Mouse (Mus musculus) CH12.LX (cell line): ENCODE measurements around the gene Dtx3. TPM values are rescaled to one million over a fixed set of nuclear protein-coding genes. Genes with fewer than 3 reads are reported as not detected.

Experiments used
- DNase-seq: peaks from one replicate; pipeline ENCODE4 v3.0.0-alpha.2; 2013; ENCODE audit errors: extremely low read depth
- H3K27ac ChIP-seq: 2 replicates; pipeline ENCODE4 v1.5.1; 2012; ENCODE audit warnings: low read depth, mild to moderate bottlenecking, control low read depth, moderate library complexity; ENCODE audit not compliant: insufficient read depth
- H3K27me3 ChIP-seq: replicated peaks from 2 replicates; pipeline ENCODE3; 2012; ENCODE audit warnings: inconsistent platforms
- H3K36me3 ChIP-seq, 2 experiments: replicated peaks in 1 of 2; 2 replicates each; pipeline versions ENCODE3 to v1.6.1; 2012; ENCODE audit warnings: inconsistent platforms in 1 of 2, low read length in 1 of 2, mild to moderate bottlenecking in 1 of 2, mixed read lengths in 1 of 2, moderate library complexity in 1 of 2; ENCODE audit not compliant: control insufficient read depth in 1 of 2, insufficient read depth in 1 of 2
- H3K4me1 ChIP-seq, 2 experiments: 2 replicates each; pipeline ENCODE4 v1.6.1; 2012; ENCODE audit warnings: inconsistent platforms in 1 of 2, moderate library complexity in 1 of 2; ENCODE audit not compliant: insufficient read depth in 2 of 2, control insufficient read depth in 1 of 2
- H3K4me2 ChIP-seq: 2 replicates; pipeline ENCODE4 v1.6.1; 2012; ENCODE audit warnings: low read depth, mild to moderate bottlenecking, control low read depth; ENCODE audit not compliant: poor library complexity, insufficient read depth, severe bottlenecking
- H3K4me3 ChIP-seq, 3 experiments: fragments of 150-350 bp in 1 of 3; sonication (generic) in 1 of 3; replicated peaks in 1 of 3; 2 replicates each; pipeline versions ENCODE3 to v1.5.1; 2011 to 2012; ENCODE audit warnings: low read depth in 2 of 3, low read length in 2 of 3, mild to moderate bottlenecking in 2 of 3, moderate library complexity in 2 of 3, control low read depth in 1 of 3, improper control_type of control experiment in 1 of 3, inconsistent platforms in 1 of 3, mixed read lengths in 1 of 3; ENCODE audit not compliant: poor library complexity in 1 of 3
- H3K79me2 ChIP-seq: replicated peaks from 2 replicates; pipeline ENCODE4 v1.6.1; 2012; ENCODE audit warnings: mild to moderate bottlenecking, moderate library complexity; ENCODE audit not compliant: control insufficient read depth, poor library complexity, insufficient read depth, severe bottlenecking; ENCODE audit errors: extremely low read depth
- H3K9ac ChIP-seq: 2 replicates; pipeline ENCODE4 v1.6.1; 2012; ENCODE audit warnings: low read depth, mild to moderate bottlenecking, control low read depth, moderate library complexity; ENCODE audit not compliant: insufficient read depth
- H3K9me3 ChIP-seq: replicated peaks from 2 replicates; pipeline ENCODE3; 2012; ENCODE audit warnings: low read length, inconsistent platforms, mixed read lengths
- BHLHE40 ChIP-seq: IDR thresholded peaks from 2 replicates; pipeline ENCODE4 v1.6.1; 2011; ENCODE audit warnings: mild to moderate bottlenecking, low read depth, low read length, improper control_type of control experiment
- CHD2 ChIP-seq: IDR thresholded peaks from 2 replicates; pipeline ENCODE4 v1.6.1; 2011; ENCODE audit warnings: low read length, improper control_type of control experiment
- CTCF ChIP-seq, 2 experiments: IDR thresholded peaks in 1 of 2; conservative IDR thresholded peaks in 1 of 2; 2 replicates each; pipeline ENCODE4 v1.5.1; 2011 to 2012; ENCODE audit warnings: low read depth in 2 of 2, low read length in 2 of 2, improper control_type of control experiment in 1 of 2, inconsistent platforms in 1 of 2, mild to moderate bottlenecking in 1 of 2, moderate library complexity in 1 of 2
- E2F4 ChIP-seq: IDR thresholded peaks from 2 replicates; pipeline ENCODE4 v1.6.1; 2011; ENCODE audit warnings: low read depth, low read length, improper control_type of control experiment; ENCODE audit not compliant: insufficient replicate concordance
- ELF1 ChIP-seq: IDR thresholded peaks from 2 replicates; pipeline ENCODE4 v1.6.1; 2014; ENCODE audit warnings: low read depth, mild to moderate bottlenecking, inconsistent platforms, low read length, improper control_type of control experiment
- EP300 ChIP-seq: IDR thresholded peaks from 2 replicates; pipeline ENCODE4 v1.6.1; 2011; ENCODE audit warnings: low read length, improper control_type of control experiment
- ETS1 ChIP-seq: conservative IDR thresholded peaks from 2 replicates; pipeline ENCODE4 v1.6.1; 2012; ENCODE audit warnings: low read depth, mild to moderate bottlenecking, inconsistent platforms, low read length, improper control_type of control experiment, moderate library complexity
- GABPA ChIP-seq: IDR thresholded peaks from 2 replicates; pipeline ENCODE4 v1.6.1; 2012; ENCODE audit warnings: low read depth, low read length, improper control_type of control experiment, inconsistent platforms; ENCODE audit not compliant: insufficient replicate concordance
- JUN ChIP-seq: IDR thresholded peaks from 2 replicates; pipeline ENCODE4 v1.6.1; 2011; ENCODE audit warnings: low read depth, mild to moderate bottlenecking, low read length, improper control_type of control experiment, moderate library complexity; ENCODE audit not compliant: insufficient read depth
- JUND ChIP-seq: conservative IDR thresholded peaks from 2 replicates; pipeline ENCODE4 v1.6.1; 2011; ENCODE audit warnings: low read depth, low read length, improper control_type of control experiment
- KAT2A ChIP-seq: IDR thresholded peaks from 2 replicates; pipeline ENCODE4 v1.6.1; 2012; ENCODE audit warnings: low read length, improper control_type of control experiment, inconsistent platforms; ENCODE audit not compliant: insufficient replicate concordance
- MAFK ChIP-seq: IDR thresholded peaks from 2 replicates; pipeline ENCODE4 v1.6.1; 2011; ENCODE audit warnings: low read length, improper control_type of control experiment; ENCODE audit not compliant: insufficient replicate concordance
- MAX ChIP-seq: IDR thresholded peaks from 2 replicates; pipeline ENCODE4 v1.6.1; 2011; ENCODE audit warnings: low read length, improper control_type of control experiment
- MYC ChIP-seq: IDR thresholded peaks from 2 replicates; pipeline ENCODE4 v1.6.1; 2011; ENCODE audit warnings: low read depth, mild to moderate bottlenecking, improper control_type of control experiment, low read length
- NRF1 ChIP-seq: IDR thresholded peaks from 2 replicates; pipeline ENCODE4 v1.6.1; 2014; ENCODE audit warnings: low read depth, mild to moderate bottlenecking, inconsistent platforms, low read length, improper control_type of control experiment, moderate library complexity
- PAX5 ChIP-seq: IDR thresholded peaks from 2 replicates; pipeline ENCODE4 v1.6.1; 2012; ENCODE audit warnings: low read length, inconsistent platforms, mixed read lengths
- POLR2A ChIP-seq: IDR thresholded peaks from 2 replicates; pipeline ENCODE4 v1.6.1; 2011; ENCODE audit warnings: low read depth, mild to moderate bottlenecking, improper control_type of control experiment, low read length
- POLR2AphosphoS2 ChIP-seq: IDR thresholded peaks from 2 replicates; pipeline ENCODE4 v1.6.1; 2011; ENCODE audit warnings: low read depth, low read length, improper control_type of control experiment
- RAD21 ChIP-seq: IDR thresholded peaks from 2 replicates; pipeline ENCODE4 v1.6.1; 2011; ENCODE audit warnings: low read depth, mild to moderate bottlenecking, low read length, improper control_type of control experiment, moderate library complexity
- RCOR1 ChIP-seq: conservative IDR thresholded peaks from 2 replicates; pipeline ENCODE4 v1.6.1; 2012; ENCODE audit warnings: low read depth, mild to moderate bottlenecking, inconsistent platforms, low read length, improper control_type of control experiment
- SIN3A ChIP-seq: IDR thresholded peaks from 2 replicates; pipeline ENCODE4 v1.6.1; 2012; ENCODE audit warnings: low read length, improper control_type of control experiment, inconsistent platforms
- SMC3 ChIP-seq: IDR thresholded peaks from 2 replicates; pipeline ENCODE4 v1.6.1; 2011; ENCODE audit warnings: low read depth, low read length, improper control_type of control experiment
- TBP ChIP-seq: conservative IDR thresholded peaks from 2 replicates; pipeline ENCODE4 v1.6.1; 2011; ENCODE audit warnings: low read depth, low read length, improper control_type of control experiment
- USF1 ChIP-seq: IDR thresholded peaks from 2 replicates; pipeline ENCODE4 v1.6.1; 2014; ENCODE audit warnings: low read depth, mild to moderate bottlenecking, inconsistent platforms, low read length, improper control_type of control experiment
- USF2 ChIP-seq: conservative IDR thresholded peaks from 2 replicates; pipeline ENCODE4 v1.6.1; 2011; ENCODE audit warnings: low read depth, low read length, improper control_type of control experiment
- ZKSCAN1 ChIP-seq: IDR thresholded peaks from 2 replicates; pipeline ENCODE4 v1.6.1; 2012; ENCODE audit warnings: low read depth, inconsistent platforms, low read length, improper control_type of control experiment, borderline replicate concordance
- ZMIZ1 ChIP-seq: IDR thresholded peaks from 2 replicates; pipeline ENCODE4 v1.6.1; 2012; ENCODE audit warnings: low read depth, mild to moderate bottlenecking, inconsistent platforms, low read length, improper control_type of control experiment
- ZNF384 ChIP-seq: IDR thresholded peaks from 2 replicates; pipeline ENCODE4 v1.6.1; 2012; ENCODE audit warnings: low read depth, low read length, improper control_type of control experiment, inconsistent platforms
- dilution Hi-C: fragments of 300-500 bp; cut with MboI; formaldehyde crosslinking; loops from 2 replicates; pipeline ENCODE4 v1.14.3; 2020; ENCODE audit warnings: low sequenced_read_pairs; ENCODE audit not compliant: extremely low pct_unique_long_range_greater_than_20kb, extremely low pct_ligation_motif_present
- in situ Hi-C: fragments of 300-500 bp; cut with MboI; formaldehyde crosslinking; loops from 3 replicates; pipeline ENCODE4 v1.14.3; 2019; ENCODE audit warnings: low sequenced_read_pairs, low pct_ligation_motif_present, low pct_unique_long_range_greater_than_20kb, mixed read lengths
- polyA plus RNA-seq: library from polyadenylated mRNA; unstranded; fragments of >175 nt; gene quantifications from 2 replicates; pipeline ENCODE4 v1.2.1, GENCODE M21; 2012; ENCODE audit warnings: low read depth; ENCODE audit not compliant: insufficient read length
- total RNA-seq, 2 experiments: library from RNA; depleted of rRNA; stranded (reverse); fragments of 300-350 nt in 1 of 2; fragments of >200 nt in 1 of 2; gene quantifications; 2 replicates each; pipeline ENCODE4 v1.2.3; 2012 to 2014

Gene Dtx3
- total and polyA plus RNA-seq, 3 experiments = 18.9 to 51.2 (median 27.6) TPM

DNA sequence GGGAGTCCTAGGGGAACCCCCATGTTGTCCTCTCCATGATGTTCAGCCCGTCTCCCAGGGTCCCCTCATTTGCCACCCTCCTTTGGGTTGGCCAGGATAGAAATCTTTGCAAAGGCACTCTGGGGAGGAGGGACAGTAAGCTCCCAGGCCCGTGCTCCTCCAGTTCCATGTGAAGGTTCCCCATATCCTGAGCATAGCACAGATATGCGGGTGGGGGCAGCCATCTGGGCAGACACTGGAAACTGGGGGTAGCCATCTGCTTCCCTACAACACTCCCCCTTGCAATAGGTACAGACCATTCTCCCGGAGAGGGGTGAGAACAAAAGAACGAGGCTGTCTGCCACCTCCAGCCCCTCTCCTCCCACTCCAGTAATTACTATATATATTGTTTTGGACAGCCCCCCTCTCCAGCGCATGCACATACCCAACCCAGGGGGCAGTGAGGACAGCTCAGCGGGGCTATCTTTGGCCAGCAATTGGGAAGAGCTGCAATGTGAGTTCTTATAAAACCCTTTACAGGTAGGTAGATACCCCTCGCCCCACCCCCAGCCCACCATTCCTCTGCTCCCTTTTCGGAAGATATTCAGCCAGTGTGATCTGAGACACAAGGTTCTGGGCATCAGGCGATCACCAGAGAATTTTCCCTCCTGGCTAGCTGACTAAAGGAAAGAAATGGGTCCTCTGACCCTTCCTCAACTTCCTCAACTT, 8.0 kb downstream of the Dtx3 start:
- peak overlapping the region; percentile 79; the same call in 1 of the 2 replicates for H3K4me2 ChIP-seq
- TF ChIP-seq E2F4 (no peak), ZMIZ1 (no peak), KAT2A (no peak), NRF1 (no peak), EP300 (no peak), ZNF384 (no peak), SIN3A (no peak), USF1 (no peak), ELF1 (no peak), SMC3 (no peak)
- TF ChIP-seq, all 38 proteins: peak for 0
- Histone ChIP-seq H3K79me2 (no peaks in the 10 kb centered on the region), H3K4me3 (peak overlapping the region in 2 of 3 experiments; percentile 45 to 68), H3K27me3 (no peaks in the 10 kb centered on the region), H3K27ac (no peak overlapping the region), H3K9ac (no peak overlapping the region; the same call in 1 of the 2 replicates), H3K36me3 (peaks cover 13 to 59% of the 10 kb centered on the region in 2 experiments), H3K9me3 (peaks cover 7% of the 10 kb centered on the region), H3K4me1 (peaks cover 0 to 15% of the 10 kb centered on the region in 2 experiments; a peak in 1 of 4 replicates)
- no peak for DNase-seq
- in situ Hi-C loops = no loop called here
- dilution Hi-C loops = no loop called here

GRCm38 (mm10) chr10:127186451-127186850, 9.1 kb downstream of the Dtx3 start:
- no peak for TF ChIP-seq ZKSCAN1
- TF ChIP-seq RAD21 = peak; percentile 54
- peak; percentile 15; the same call in 1 of the 2 replicates for TF ChIP-seq BHLHE40
- TF ChIP-seq CHD2 = no peak
- TF ChIP-seq JUND = no peak
- no peak for TF ChIP-seq RCOR1
- TF ChIP-seq MYC = no peak
- no peak for TF ChIP-seq TBP
- peak; percentile 39 for TF ChIP-seq SMC3
- TF ChIP-seq PAX5 = no peak
- TF ChIP-seq ELF1 = no peak
- TF ChIP-seq E2F4 = no peak
- no peak for TF ChIP-seq ZNF384
- peak in 1 of 2 experiments; percentile 60; a peak in 2 of 4 replicates for TF ChIP-seq CTCF (conservative IDR thresholded peaks at IDR 0.05 in 1 of 2, IDR thresholded peaks at IDR 0.05 in 1 of 2; ENCODE audit: low read depth in 2 of 2, low read length in 2 of 2)
- TF ChIP-seq POLR2AphosphoS2 = no peak
- peak; percentile 41; the same call in 1 of the 2 replicates for TF ChIP-seq USF1
- TF ChIP-seq MAX = 0 out of 2 replicates have a peak, but pooled peaks have one; percentile 28
- no peak for TF ChIP-seq POLR2A
- TF ChIP-seq MAFK = no peak
- no peak for TF ChIP-seq ETS1
- TF ChIP-seq GABPA = no peak
- TF ChIP-seq USF2 = peak; percentile 46
- TF ChIP-seq NRF1 = no peak
- TF ChIP-seq SIN3A = no peak
- no peak for TF ChIP-seq JUN
- in situ Hi-C loops (no loop called here), dilution Hi-C loops (no loop called here)
- H3K4me3 ChIP-seq = no peak overlapping the region
- no peaks in the 10 kb centered on the region for H3K79me2 ChIP-seq
- H3K27ac ChIP-seq = no peak overlapping the region
- peaks cover 0 to 12% of the 10 kb centered on the region in 2 experiments; a peak in 1 of 4 replicates for H3K4me1 ChIP-seq
- H3K9ac ChIP-seq = no peak overlapping the region
- peaks cover 7% of the 10 kb centered on the region for H3K9me3 ChIP-seq
- H3K27me3 ChIP-seq = no peaks in the 10 kb centered on the region
- DNase-seq = no peak
- H3K36me3 ChIP-seq = peaks cover 9 to 51% of the 10 kb centered on the region in 2 experiments
- no peak overlapping the region for H3K4me2 ChIP-seq
